Mouse (Mus musculus) MEL (cell line): Measurements from ENCODE around the gene Spag7. TPM values are rescaled to one million over a fixed set of nuclear protein-coding genes. Genes with fewer than 3 reads are reported as not detected.

Experiments
- DNase-seq: peaks from one replicate; pipeline ENCODE4 v3.0.0; 2011; ENCODE audit warnings: low read depth, low spot score
- H3K27ac ChIP-seq: 2 replicates; pipeline ENCODE4 v1.5.1; 2012; ENCODE audit warnings: low read depth, mild to moderate bottlenecking, control low read depth, low read length, moderate library complexity; ENCODE audit not compliant: control insufficient read depth
- H3K27me3 ChIP-seq, 2 experiments: fragments of 150-350 bp in 1 of 2; sonication (generic) in 1 of 2; 2 replicates each; pipeline ENCODE4 v1.6.1; 2012; ENCODE audit warnings: low read length in 2 of 2, mild to moderate bottlenecking in 2 of 2, improper control_type of control experiment in 1 of 2, moderate library complexity in 1 of 2; ENCODE audit not compliant: insufficient read depth in 2 of 2, control insufficient read depth in 1 of 2
- H3K36me3 ChIP-seq, 2 experiments: 2 replicates each; pipeline ENCODE4 v1.6.1; 2012 to 2014; ENCODE audit warnings: low read length in 2 of 2, improper control_type of control experiment in 1 of 2, inconsistent platforms in 1 of 2, mild to moderate bottlenecking in 1 of 2; ENCODE audit not compliant: insufficient read depth in 2 of 2, control insufficient read depth in 1 of 2
- H3K4me1 ChIP-seq, 2 experiments: fragments of 150-350 bp in 1 of 2; sonication (generic) in 1 of 2; 2 replicates each; pipeline ENCODE4 v1.6.1; 2012; ENCODE audit warnings: low read length in 2 of 2, improper control_type of control experiment in 1 of 2, mild to moderate bottlenecking in 1 of 2; ENCODE audit not compliant: insufficient read depth in 2 of 2, control insufficient read depth in 1 of 2
- H3K4me3 ChIP-seq, 2 experiments: fragments of 150-350 bp in 1 of 2; sonication (generic) in 1 of 2; 2 replicates each; pipeline ENCODE4 v1.5.1; 2012; ENCODE audit warnings: low read depth in 2 of 2, low read length in 2 of 2, mild to moderate bottlenecking in 2 of 2, moderate library complexity in 2 of 2, control low read depth in 1 of 2, improper control_type of control experiment in 1 of 2; ENCODE audit not compliant: control insufficient read depth in 1 of 2, insufficient read depth in 1 of 2
- H3K79me2 ChIP-seq: 2 replicates; pipeline ENCODE4 v1.6.1; 2012; ENCODE audit warnings: mild to moderate bottlenecking, low read length, moderate library complexity; ENCODE audit not compliant: control insufficient read depth, poor library complexity, insufficient read depth
- H3K9ac ChIP-seq: 2 replicates; pipeline ENCODE4 v1.6.1; 2012; ENCODE audit warnings: low read depth, mild to moderate bottlenecking, control low read depth, low read length, moderate library complexity; ENCODE audit not compliant: control insufficient read depth, poor library complexity, severe bottlenecking
- H3K9me3 ChIP-seq: fragments of 150-350 bp; sonication (generic); replicated peaks from 2 replicates; pipeline ENCODE4 v1.6.1; 2012; ENCODE audit warnings: mild to moderate bottlenecking, low read length, improper control_type of control experiment, moderate library complexity; ENCODE audit not compliant: insufficient read depth
- CHD1 ChIP-seq: IDR thresholded peaks from 2 replicates; pipeline ENCODE4 v1.6.1; 2012; ENCODE audit warnings: low read depth, mild to moderate bottlenecking, inconsistent platforms, low read length, improper control_type of control experiment
- CHD2 ChIP-seq: IDR thresholded peaks from 2 replicates; pipeline ENCODE4 v1.6.1; 2011; ENCODE audit warnings: low read length, improper control_type of control experiment
- E2F4 ChIP-seq: IDR thresholded peaks from 2 replicates; pipeline ENCODE4 v1.6.1; 2011; ENCODE audit warnings: low read depth, low read length, improper control_type of control experiment, borderline replicate concordance
- ELF1 ChIP-seq: IDR thresholded peaks from 2 replicates; pipeline ENCODE4 v1.6.1; 2014; ENCODE audit warnings: low read depth, mild to moderate bottlenecking, inconsistent platforms, low read length, improper control_type of control experiment, moderate library complexity
- ETS1 ChIP-seq: IDR thresholded peaks from 2 replicates; pipeline ENCODE4 v1.6.1; 2012; ENCODE audit warnings: low read depth, mild to moderate bottlenecking, inconsistent platforms, low read length, improper control_type of control experiment, moderate library complexity
- GABPA ChIP-seq: IDR thresholded peaks from 2 replicates; pipeline ENCODE4 v1.6.1; 2012; ENCODE audit warnings: low read depth, mild to moderate bottlenecking, inconsistent platforms, low read length, improper control_type of control experiment, moderate library complexity
- GATA1 ChIP-seq: IDR thresholded peaks from 2 replicates; pipeline ENCODE4 v1.6.1; 2011; ENCODE audit warnings: low read depth, low read length, improper control_type of control experiment
- MAX ChIP-seq: IDR thresholded peaks from 2 replicates; pipeline ENCODE4 v1.6.1; 2011; ENCODE audit warnings: low read length, improper control_type of control experiment
- MAZ ChIP-seq: IDR thresholded peaks from 2 replicates; pipeline ENCODE4 v1.6.1; 2012; ENCODE audit warnings: low read depth, mild to moderate bottlenecking, inconsistent platforms, low read length, improper control_type of control experiment
- MYC ChIP-seq: IDR thresholded peaks from 2 replicates; pipeline ENCODE4 v1.6.1; 2011; ENCODE audit warnings: low read depth, mild to moderate bottlenecking, low read length, improper control_type of control experiment, moderate library complexity
- POLR2AphosphoS2 ChIP-seq: IDR thresholded peaks from 2 replicates; pipeline ENCODE4 v1.6.1; 2011; ENCODE audit warnings: low read length, improper control_type of control experiment
- POLR2AphosphoS5 ChIP-seq: IDR thresholded peaks from 2 replicates; pipeline ENCODE4 v1.6.1; 2012; ENCODE audit warnings: low read depth, borderline replicate concordance, mild to moderate bottlenecking, inconsistent platforms, low read length, moderate library complexity, mixed read lengths
- RCOR1 ChIP-seq: IDR thresholded peaks from 2 replicates; pipeline ENCODE4 v1.6.1; 2012; ENCODE audit warnings: low read depth, mild to moderate bottlenecking, inconsistent platforms, low read length, improper control_type of control experiment
- SIN3A ChIP-seq: IDR thresholded peaks from 2 replicates; pipeline ENCODE4 v1.6.1; 2012; ENCODE audit warnings: low read length, improper control_type of control experiment, inconsistent platforms
- SMC3 ChIP-seq: IDR thresholded peaks from 2 replicates; pipeline ENCODE4 v1.6.1; 2011; ENCODE audit warnings: low read depth, low read length, improper control_type of control experiment
- TCF12 ChIP-seq: IDR thresholded peaks from 2 replicates; pipeline ENCODE4 v1.6.1; 2014; ENCODE audit warnings: low read depth, mild to moderate bottlenecking, inconsistent platforms, low read length, improper control_type of control experiment, moderate library complexity
- UBTF ChIP-seq: IDR thresholded peaks from 2 replicates; pipeline ENCODE4 v1.6.1; 2012; ENCODE audit warnings: low read depth, mild to moderate bottlenecking, inconsistent platforms, low read length, improper control_type of control experiment, moderate library complexity, borderline replicate concordance; ENCODE audit not compliant: insufficient read depth
- ZC3H11A ChIP-seq: IDR thresholded peaks from 2 replicates; pipeline ENCODE4 v1.6.1; 2012; ENCODE audit warnings: low read depth, mild to moderate bottlenecking, inconsistent platforms, low read length, improper control_type of control experiment
- ZNF384 ChIP-seq: IDR thresholded peaks from 2 replicates; pipeline ENCODE4 v1.6.1; 2012; ENCODE audit warnings: low read depth, mild to moderate bottlenecking, inconsistent platforms, low read length, improper control_type of control experiment
- polyA plus RNA-seq, 2 experiments: library from polyadenylated mRNA; stranded (reverse) in 1 of 2; unstranded in 1 of 2; fragments of >175 nt in 1 of 2; fragments of >200 nt in 1 of 2; gene quantifications; 2 replicates each; pipeline versions ENCODE4 v1.2.1 to v1.2.4; 2012; ENCODE audit warnings: low replicate concordance in 2 of 2, low read depth in 1 of 2; ENCODE audit not compliant: insufficient read length in 2 of 2, insufficient read depth in 1 of 2, missing spikeins in 1 of 2
- total RNA-seq: library from RNA; depleted of rRNA; stranded (reverse); fragments of 300-350 nt; gene quantifications from 2 replicates; pipeline ENCODE4 v1.2.3, GENCODE M21; 2012

Spag7 gene
- total and polyA plus RNA-seq, 3 experiments, result 76.4 to 99.6 TPM; not detected in 1

DNA sequence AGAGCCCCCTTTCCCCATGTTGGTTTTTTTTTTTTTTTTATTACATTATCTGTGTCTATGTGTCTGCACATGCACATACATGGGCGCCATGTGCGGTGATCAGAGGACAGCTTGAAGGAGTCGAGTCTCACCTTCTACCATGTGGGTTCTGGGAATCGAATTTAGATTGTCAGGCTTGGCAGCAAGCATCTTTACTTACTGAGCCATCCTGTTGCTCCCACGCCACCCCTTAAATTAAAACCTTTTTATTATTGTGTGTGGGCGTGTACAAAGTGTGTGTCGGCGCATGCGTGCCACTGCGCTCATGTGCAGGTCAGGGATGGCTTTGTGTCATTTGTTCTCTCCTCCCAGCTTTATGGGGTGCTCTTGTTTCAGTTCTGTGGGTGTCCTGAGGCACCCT lies 41.8 kb upstream of the Spag7 start:
- TF ChIP-seq SIN3A, result no peak
- TF ChIP-seq MYC, result no peak
- TF ChIP-seq CHD1, result no peak
- no peak for TF ChIP-seq ETS1
- TF ChIP-seq CHD2, result no peak
- TF ChIP-seq POLR2AphosphoS2, result no peak
- TF ChIP-seq ZC3H11A, result no peak
- TF ChIP-seq SMC3, result no peak
- no peak for TF ChIP-seq POLR2AphosphoS5
- no peak for TF ChIP-seq E2F4
- TF ChIP-seq GATA1, result no peak
- no peak for TF ChIP-seq MAZ
- H3K79me2 ChIP-seq, result no peaks in the 10 kb centered on the region
- DNase-seq, result no peak
- H3K36me3 ChIP-seq, result no peaks in the 10 kb centered on the region; a peak in 1 of 4 replicates
- no peaks in the 10 kb centered on the region for H3K9me3 ChIP-seq
- H3K9ac ChIP-seq, result no peak overlapping the region
- H3K27ac ChIP-seq, result no peak overlapping the region
- no peak overlapping the region for H3K4me3 ChIP-seq
- H3K4me1 ChIP-seq, result no peaks in the 10 kb centered on the region
- H3K27me3 ChIP-seq, result no peaks in the 10 kb centered on the region

DNA sequence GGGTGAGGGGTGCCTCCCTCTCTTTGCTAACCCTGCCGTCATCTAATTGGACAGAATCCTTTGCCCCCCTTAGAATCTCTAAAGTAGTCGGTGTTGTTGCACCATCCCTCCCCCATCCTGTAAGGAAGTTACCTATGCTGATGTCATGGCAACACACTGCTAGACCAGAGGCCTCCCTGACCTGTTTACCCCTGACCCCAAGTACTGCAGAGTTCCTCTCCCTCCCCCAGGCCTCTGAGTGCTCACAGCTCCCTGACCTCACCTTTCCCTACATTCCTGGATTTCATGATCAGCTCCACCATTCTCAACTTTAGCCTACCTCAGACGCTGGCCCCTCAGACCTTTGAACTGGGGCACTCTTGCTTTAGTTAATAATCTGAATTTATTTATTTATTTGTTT lies 36.9 kb upstream of the Spag7 start:
- no peak overlapping the region for H3K27ac ChIP-seq
- H3K4me3 ChIP-seq, result no peak overlapping the region
- no peaks in the 10 kb centered on the region for H3K9me3 ChIP-seq
- DNase-seq, result no peak
- no peak overlapping the region for H3K9ac ChIP-seq
- TF ChIP-seq ZC3H11A (no peak), SIN3A (no peak), TCF12 (no peak), GABPA (no peak), ZNF384 (no peak), UBTF (no peak), RCOR1 (no peak), ELF1 (no peak), E2F4 (no peak), MAX (no peak)
- TF ChIP-seq, all 39 proteins: peak for 0
- H3K27me3 ChIP-seq, result no peaks in the 10 kb centered on the region
- peaks cover 0 to under 1% of the 10 kb centered on the region in 2 experiments; a peak in 1 of 4 replicates for H3K4me1 ChIP-seq
- no peaks in the 10 kb centered on the region for H3K79me2 ChIP-seq
- no peaks in the 10 kb centered on the region; a peak in 1 of 4 replicates for H3K36me3 ChIP-seq
